Mouse (Mus musculus): ENCODE measurements at regions not wholly inside any gene's neighbourhood (a gene's known extent, or its start where the extent isn't known, plus 50 kb on each side); places are given as distances from the start of the nearest gene placed in this dataset.

GRCm38 (mm10) chr15:40019226-40019625 lies 114.9 kb upstream of the 9330182O14Rik start:
- no peaks in the 10 kb centered on the region for H3K27me3 ChIP-seq (ENCODE audit: insufficient read depth, low read length)
- TF ChIP-seq CTCF (conservative IDR thresholded peaks at IDR 0.05; ENCODE audit: low read length): no peak
- TF ChIP-seq POU5F1 (IDR thresholded peaks at IDR 0.05; ENCODE audit: borderline replicate concordance, low read length): no peak
- no peak for TF ChIP-seq NANOG (IDR thresholded peaks at IDR 0.05; ENCODE audit: borderline replicate concordance, low read length)
- no peaks in the 10 kb centered on the region for H3K36me3 ChIP-seq (ENCODE audit: insufficient read depth, low read length)
- H3K4me3 ChIP-seq (replicated peaks; ENCODE audit: low read length): no peak overlapping the region
- H3K9me3 ChIP-seq (ENCODE audit: low read length): no peaks in the 10 kb centered on the region
- peaks cover 39% of the 10 kb centered on the region for H3K4me1 ChIP-seq (replicated peaks; ENCODE audit: low read depth, low read length)

DNA sequence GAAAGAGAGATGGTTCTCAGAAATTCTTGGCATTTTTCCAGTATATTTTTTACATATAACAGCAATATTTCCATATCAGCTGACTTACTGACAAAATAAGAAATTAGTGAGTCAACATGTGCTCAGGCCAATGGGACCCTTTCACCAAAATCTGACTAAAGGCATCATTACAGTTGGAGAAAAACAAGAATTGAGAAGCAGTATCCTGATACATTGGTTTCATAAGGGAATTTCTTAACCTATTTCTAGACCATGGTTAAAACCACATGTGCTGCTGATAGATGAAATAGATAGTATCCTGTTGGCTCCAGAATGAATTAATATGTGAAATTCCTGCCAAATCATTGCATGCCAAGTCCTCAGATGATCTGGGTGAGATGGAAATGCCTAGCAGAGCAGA lies 114.1 kb upstream of the 9330182O14Rik start:
- Histone ChIP-seq H3K4me1 (replicated peaks; ENCODE audit: low read depth, low read length) (peaks cover 32% of the 10 kb centered on the region), H3K36me3 (ENCODE audit: insufficient read depth, low read length) (no peaks in the 10 kb centered on the region)

DNA sequence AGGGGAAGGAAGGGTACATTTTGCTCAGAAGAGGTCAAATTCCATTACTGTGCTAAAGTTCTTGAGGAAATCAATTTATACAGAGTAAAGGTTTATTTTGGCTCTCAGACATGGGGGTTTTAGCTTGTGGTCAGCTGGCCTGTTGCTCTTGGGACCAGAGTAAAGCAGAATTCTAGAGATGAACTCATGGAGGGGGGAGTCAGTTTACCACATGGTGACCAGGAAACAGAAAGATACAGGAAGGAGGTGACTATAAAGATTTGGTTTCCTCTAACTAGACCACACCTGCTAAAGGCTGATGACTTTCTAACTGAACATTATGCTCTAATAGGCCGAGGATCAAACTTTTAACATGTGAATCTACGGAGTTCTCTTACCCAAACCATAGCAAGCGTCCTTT lies 113.5 kb upstream of the 9330182O14Rik start:
- Histone ChIP-seq H3K9me3 (ENCODE audit: low read length) (no peaks in the 10 kb centered on the region), H3K4me3 (replicated peaks; ENCODE audit: low read length) (no peak overlapping the region), H3K4me1 (replicated peaks; ENCODE audit: low read depth, low read length) (peaks cover 29% of the 10 kb centered on the region), H3K36me3 (ENCODE audit: insufficient read depth, low read length) (no peaks in the 10 kb centered on the region), H3K27me3 (ENCODE audit: insufficient read depth, low read length) (no peaks in the 10 kb centered on the region)
- TF ChIP-seq CTCF (conservative IDR thresholded peaks at IDR 0.05; ENCODE audit: low read length): no peak
- no peak for TF ChIP-seq NANOG (IDR thresholded peaks at IDR 0.05; ENCODE audit: borderline replicate concordance, low read length)
- no peak for TF ChIP-seq POU5F1 (IDR thresholded peaks at IDR 0.05; ENCODE audit: borderline replicate concordance, low read length)

More for the DNA sequence above, 114.1 kb upstream of the 9330182O14Rik start:
- H3K4me3 ChIP-seq (replicated peaks; ENCODE audit: low read length): no peak overlapping the region
- H3K27me3 ChIP-seq (ENCODE audit: insufficient read depth, low read length): no peaks in the 10 kb centered on the region
- no peaks in the 10 kb centered on the region for H3K9me3 ChIP-seq (ENCODE audit: low read length)
- TF ChIP-seq POU5F1 (IDR thresholded peaks at IDR 0.05; ENCODE audit: borderline replicate concordance, low read length) (no peak), NANOG (IDR thresholded peaks at IDR 0.05; ENCODE audit: borderline replicate concordance, low read length) (no peak), CTCF (conservative IDR thresholded peaks at IDR 0.05; ENCODE audit: low read length) (no peak)

DNA sequence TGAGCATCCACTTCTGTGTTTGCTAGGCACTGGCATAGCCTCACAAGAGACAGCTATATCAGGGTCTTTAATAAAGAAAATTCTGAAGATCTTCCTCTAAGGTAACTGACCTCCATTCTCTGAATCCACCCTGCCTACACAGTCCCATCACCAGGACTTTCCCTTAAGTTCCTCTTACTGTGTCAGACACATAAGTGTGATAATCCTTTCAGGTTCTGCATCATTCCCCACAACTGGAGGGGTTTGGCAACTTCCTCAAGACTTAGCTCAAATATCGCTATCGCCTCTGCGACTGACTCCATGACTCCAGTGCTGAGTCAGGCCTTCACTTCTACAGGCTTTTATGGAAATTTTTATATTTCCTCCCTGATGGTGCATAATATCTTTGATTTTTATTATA lies 111.0 kb upstream of the 9330182O14Rik start:
- Histone ChIP-seq H3K4me1 (replicated peaks; ENCODE audit: low read depth, low read length) (peaks cover 14% of the 10 kb centered on the region), H3K9me3 (ENCODE audit: low read length) (no peaks in the 10 kb centered on the region), H3K27me3 (ENCODE audit: insufficient read depth, low read length) (no peaks in the 10 kb centered on the region), H3K4me3 (replicated peaks; ENCODE audit: low read length) (no peak overlapping the region), H3K36me3 (ENCODE audit: insufficient read depth, low read length) (no peaks in the 10 kb centered on the region)
- TF ChIP-seq NANOG (IDR thresholded peaks at IDR 0.05; ENCODE audit: borderline replicate concordance, low read length): no peak
- no peak for TF ChIP-seq CTCF (conservative IDR thresholded peaks at IDR 0.05; ENCODE audit: low read length)
- TF ChIP-seq POU5F1 (IDR thresholded peaks at IDR 0.05; ENCODE audit: borderline replicate concordance, low read length): no peak

DNA sequence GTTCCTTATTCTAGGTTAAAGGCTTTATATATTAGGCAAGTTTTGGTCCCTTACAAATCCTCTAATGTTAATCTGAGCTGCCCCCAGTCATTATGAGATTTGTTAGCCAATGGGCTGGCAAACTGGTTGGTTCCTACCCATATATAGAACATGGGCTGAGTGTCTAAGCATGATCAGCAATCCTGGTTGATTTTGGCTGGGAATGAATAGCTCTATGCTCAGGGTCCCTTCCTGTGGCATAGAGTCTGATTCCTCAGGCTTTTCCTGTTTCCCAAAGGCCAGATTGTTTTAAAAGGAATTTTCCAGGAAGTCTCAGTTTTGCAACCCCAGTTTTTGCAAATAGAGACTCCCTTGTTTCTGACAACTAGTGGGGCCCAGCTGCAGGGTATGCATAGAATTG lies 102.1 kb upstream of the 9330182O14Rik start:
- Histone ChIP-seq H3K4me3 (replicated peaks; ENCODE audit: low read length) (no peak overlapping the region), H3K9me3 (ENCODE audit: low read length) (no peaks in the 10 kb centered on the region), H3K4me1 (replicated peaks; ENCODE audit: low read depth, low read length) (peaks cover 17% of the 10 kb centered on the region), H3K27me3 (ENCODE audit: insufficient read depth, low read length) (no peaks in the 10 kb centered on the region), H3K36me3 (ENCODE audit: insufficient read depth, low read length) (no peaks in the 10 kb centered on the region)
- no peak for TF ChIP-seq NANOG (IDR thresholded peaks at IDR 0.05; ENCODE audit: borderline replicate concordance, low read length)
- no peak for TF ChIP-seq CTCF (conservative IDR thresholded peaks at IDR 0.05; ENCODE audit: low read length)
- no peak for TF ChIP-seq POU5F1 (IDR thresholded peaks at IDR 0.05; ENCODE audit: borderline replicate concordance, low read length)

DNA sequence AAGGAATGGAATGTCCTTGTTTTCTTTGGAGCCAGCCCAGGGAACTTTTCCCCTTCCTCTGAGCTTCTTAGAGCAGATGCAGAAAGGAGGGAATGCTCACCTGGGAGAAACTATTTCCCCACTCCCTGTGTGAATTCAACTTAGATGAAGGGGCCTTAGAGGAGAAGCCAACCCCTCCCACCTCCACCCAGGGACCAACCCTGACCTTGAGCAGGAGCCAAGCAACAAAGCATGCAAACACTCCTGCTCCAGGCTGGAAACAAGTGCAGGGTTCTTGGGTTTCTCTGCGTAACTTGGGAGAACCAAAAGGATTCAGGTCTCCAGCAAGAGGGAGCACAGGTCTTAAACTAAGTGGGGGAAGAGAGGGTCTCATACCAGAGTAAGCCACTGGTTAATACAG lies 98.0 kb upstream of the 9330182O14Rik start:
- no peak for TF ChIP-seq POU5F1 (IDR thresholded peaks at IDR 0.05; ENCODE audit: borderline replicate concordance, low read length)
- TF ChIP-seq NANOG (IDR thresholded peaks at IDR 0.05; ENCODE audit: borderline replicate concordance, low read length): no peak
- no peak for TF ChIP-seq CTCF (conservative IDR thresholded peaks at IDR 0.05; ENCODE audit: low read length)
- H3K36me3 ChIP-seq (ENCODE audit: insufficient read depth, low read length): no peaks in the 10 kb centered on the region
- no peaks in the 10 kb centered on the region for H3K27me3 ChIP-seq (ENCODE audit: insufficient read depth, low read length)
- H3K4me1 ChIP-seq (replicated peaks; ENCODE audit: low read depth, low read length): peaks cover 28% of the 10 kb centered on the region
- no peak overlapping the region for H3K4me3 ChIP-seq (replicated peaks; ENCODE audit: low read length)
- no peaks in the 10 kb centered on the region for H3K9me3 ChIP-seq (ENCODE audit: low read length)

GRCm38 (mm10) chr15:40037266-40037665 lies 96.9 kb upstream of the 9330182O14Rik start:
- Histone ChIP-seq H3K4me3 (replicated peaks; ENCODE audit: low read length) (no peak overlapping the region), H3K4me1 (replicated peaks; ENCODE audit: low read depth, low read length) (peaks cover 28% of the 10 kb centered on the region), H3K36me3 (ENCODE audit: insufficient read depth, low read length) (no peaks in the 10 kb centered on the region), H3K27me3 (ENCODE audit: insufficient read depth, low read length) (no peaks in the 10 kb centered on the region), H3K9me3 (ENCODE audit: low read length) (no peaks in the 10 kb centered on the region)
- TF ChIP-seq NANOG (IDR thresholded peaks at IDR 0.05; ENCODE audit: borderline replicate concordance, low read length) (no peak), POU5F1 (IDR thresholded peaks at IDR 0.05; ENCODE audit: borderline replicate concordance, low read length) (no peak), CTCF (conservative IDR thresholded peaks at IDR 0.05; ENCODE audit: low read length) (no peak)

DNA sequence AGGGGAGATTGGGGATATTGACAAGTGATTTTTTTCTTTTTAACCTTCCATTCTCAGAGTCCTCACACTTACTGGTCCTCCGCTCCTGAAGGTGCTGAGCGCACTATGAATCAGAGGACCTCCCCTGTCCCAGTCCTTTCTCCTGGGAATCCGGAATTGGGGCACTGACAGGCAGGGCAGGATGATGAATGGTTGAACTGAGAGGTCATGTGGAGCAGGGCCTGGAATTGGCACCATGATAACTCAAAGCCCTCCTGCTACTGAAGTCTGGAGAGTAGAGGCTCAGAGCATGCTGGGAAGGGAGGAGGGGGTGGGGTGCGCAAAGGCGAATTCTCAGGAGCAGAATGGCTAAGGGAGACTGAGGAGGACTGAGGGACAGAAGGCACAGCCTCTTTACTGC lies 87.9 kb upstream of the 9330182O14Rik start:
- no peaks in the 10 kb centered on the region for H3K27me3 ChIP-seq (ENCODE audit: insufficient read depth, low read length)
- H3K4me3 ChIP-seq (replicated peaks; ENCODE audit: low read length): no peak overlapping the region
- H3K36me3 ChIP-seq (ENCODE audit: insufficient read depth, low read length): no peaks in the 10 kb centered on the region
- TF ChIP-seq CTCF (conservative IDR thresholded peaks at IDR 0.05; ENCODE audit: low read length) (no peak), POU5F1 (IDR thresholded peaks at IDR 0.05; ENCODE audit: borderline replicate concordance, low read length) (no peak), NANOG (IDR thresholded peaks at IDR 0.05; ENCODE audit: borderline replicate concordance, low read length) (no peak)
- no peaks in the 10 kb centered on the region for H3K9me3 ChIP-seq (ENCODE audit: low read length)
- peaks cover 21% of the 10 kb centered on the region for H3K4me1 ChIP-seq (replicated peaks; ENCODE audit: low read depth, low read length)

DNA sequence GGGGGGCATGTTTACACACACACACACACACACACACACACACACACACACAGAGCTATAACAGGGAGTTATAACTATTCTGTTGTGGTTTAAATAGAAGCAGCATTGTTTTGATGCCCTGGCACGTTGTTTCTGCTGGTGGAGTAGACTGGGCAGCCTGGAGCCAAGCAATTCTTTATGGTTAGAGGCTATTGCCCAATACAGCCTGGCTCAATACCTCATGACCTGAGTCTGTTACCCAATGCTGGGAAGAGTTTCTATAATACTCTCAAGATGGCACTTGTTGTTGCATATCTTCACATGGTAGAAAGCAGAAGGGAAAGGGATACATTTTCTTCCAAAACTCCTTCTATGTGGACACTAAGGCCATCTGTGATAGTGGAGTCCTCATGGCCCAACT lies 87.1 kb upstream of the 9330182O14Rik start:
- Histone ChIP-seq H3K4me3 (replicated peaks; ENCODE audit: low read length) (no peak overlapping the region), H3K9me3 (ENCODE audit: low read length) (no peaks in the 10 kb centered on the region), H3K27me3 (ENCODE audit: insufficient read depth, low read length) (no peaks in the 10 kb centered on the region), H3K4me1 (replicated peaks; ENCODE audit: low read depth, low read length) (peaks cover 21% of the 10 kb centered on the region), H3K36me3 (ENCODE audit: insufficient read depth, low read length) (no peaks in the 10 kb centered on the region)
- TF ChIP-seq CTCF (conservative IDR thresholded peaks at IDR 0.05; ENCODE audit: low read length) (no peak), NANOG (IDR thresholded peaks at IDR 0.05; ENCODE audit: borderline replicate concordance, low read length) (no peak), POU5F1 (IDR thresholded peaks at IDR 0.05; ENCODE audit: borderline replicate concordance, low read length) (no peak)

All from E14TG2a.4 (cell line).